Mouse (Mus musculus) cerebellum, postnatal 10 days (tissue): ENCODE measurements around the gene Barx2.
A peak's percentile ranks its signal among the peaks of the same experiment; 100 is the strongest.

ENCODE experiments used
- DNase-seq, 2 experiments: peaks; one replicate each; pipeline ENCODE4 v3.0.0; 2021; ENCODE audit warnings: mixed read lengths in 2 of 2

Gene Barx2

DNA sequence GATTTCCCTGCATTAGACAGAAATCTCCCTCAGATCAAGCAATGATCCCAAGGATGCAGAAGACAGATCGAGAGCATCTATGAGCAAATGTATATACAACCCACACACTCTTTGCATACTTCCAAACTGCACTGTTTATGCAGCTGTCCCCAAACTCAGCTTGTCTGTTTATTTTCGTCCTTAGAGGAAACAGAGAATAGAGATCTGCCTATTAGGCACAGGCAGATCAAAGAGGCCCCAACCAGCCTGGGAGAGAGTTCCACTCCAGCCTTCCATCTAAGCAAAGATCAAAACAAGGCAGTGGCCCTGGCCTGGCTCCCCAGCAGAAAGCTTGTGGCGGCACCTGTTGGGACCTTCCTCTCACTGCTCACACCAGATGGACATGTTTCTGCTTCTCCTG, 27.0 kb downstream of the Barx2 start:
- DNase-seq = peak in 1 of 2 experiments; percentile 12

DNA sequence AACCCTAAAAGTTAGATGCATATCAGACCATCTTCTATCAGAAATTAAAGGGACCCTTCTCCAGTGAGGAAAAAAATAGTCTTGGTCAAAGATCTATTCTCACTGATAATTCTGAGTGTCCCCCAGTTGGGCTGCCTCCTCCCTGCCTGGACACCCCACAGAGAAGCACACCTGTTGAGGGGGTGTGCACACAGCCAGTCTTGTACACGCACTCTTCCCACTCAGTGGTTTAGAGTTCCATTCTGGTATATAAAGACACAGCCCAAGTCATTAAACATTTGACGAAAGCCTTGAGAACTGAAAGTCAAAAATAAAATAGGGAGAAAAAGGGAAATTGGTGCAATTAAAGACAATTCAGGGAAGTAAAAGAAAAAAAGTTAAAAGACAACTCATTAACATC, 30.9 kb downstream of the Barx2 start:
- DNase-seq = no peak

DNA sequence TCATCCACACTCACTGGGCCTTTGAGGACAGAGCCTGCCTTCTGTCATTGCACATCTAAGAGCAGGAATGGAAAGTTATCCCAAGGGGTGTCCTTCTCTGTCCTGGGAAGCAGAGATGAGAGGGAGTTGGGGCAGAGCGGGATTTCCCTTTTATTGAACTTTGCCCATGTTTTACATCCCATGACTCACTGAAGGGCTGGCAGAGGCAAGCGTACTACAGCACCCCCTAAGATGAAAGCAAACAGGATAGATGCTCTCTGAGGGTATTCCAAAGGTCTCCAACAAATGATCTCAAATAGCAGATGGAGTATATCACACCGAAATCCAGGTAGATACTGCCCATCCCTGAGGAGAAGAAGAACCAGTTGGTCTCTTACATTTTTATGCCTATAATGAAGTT, 37.7 kb downstream of the Barx2 start:
- no peak for DNase-seq

DNA sequence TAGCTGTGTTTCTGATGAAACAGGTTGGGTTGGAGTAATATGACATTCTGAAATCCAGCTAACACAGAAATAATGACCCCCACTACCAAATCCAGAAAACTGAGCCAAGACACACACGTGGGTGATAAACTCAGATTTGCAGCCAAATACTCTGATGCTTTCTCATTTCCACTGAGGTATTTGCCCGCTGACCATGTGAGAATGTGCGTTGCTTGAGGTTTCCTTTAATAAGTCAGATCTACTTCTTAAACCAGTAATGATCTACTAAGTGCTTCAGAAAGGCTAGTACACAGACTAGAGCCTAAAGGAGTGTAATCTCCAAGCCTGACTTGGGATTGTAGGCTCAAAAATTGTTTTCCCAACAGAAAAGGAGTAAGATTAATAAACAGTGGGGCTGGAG, 39.0 kb downstream of the Barx2 start:
- DNase-seq = no peak

DNA sequence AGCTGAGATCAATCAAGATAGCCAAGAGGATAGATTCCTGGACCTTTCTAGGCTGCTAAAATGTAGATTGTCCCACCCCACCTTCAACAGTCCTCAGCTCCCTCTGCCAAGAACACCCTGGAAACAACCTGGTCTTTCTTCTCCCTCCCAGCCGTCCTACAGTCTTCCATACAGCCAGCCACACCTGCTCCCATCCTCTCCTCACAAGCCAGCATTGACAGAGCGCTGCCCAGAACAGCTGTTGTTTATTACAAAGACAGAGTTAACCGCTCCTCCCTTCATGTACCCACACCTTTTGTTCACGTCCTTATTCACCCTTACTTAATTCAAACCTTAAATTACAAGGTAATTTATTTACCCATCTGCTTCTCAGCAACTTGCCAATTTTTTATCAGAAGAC, 41.9 kb downstream of the Barx2 start:
- DNase-seq = no peak

DNA sequence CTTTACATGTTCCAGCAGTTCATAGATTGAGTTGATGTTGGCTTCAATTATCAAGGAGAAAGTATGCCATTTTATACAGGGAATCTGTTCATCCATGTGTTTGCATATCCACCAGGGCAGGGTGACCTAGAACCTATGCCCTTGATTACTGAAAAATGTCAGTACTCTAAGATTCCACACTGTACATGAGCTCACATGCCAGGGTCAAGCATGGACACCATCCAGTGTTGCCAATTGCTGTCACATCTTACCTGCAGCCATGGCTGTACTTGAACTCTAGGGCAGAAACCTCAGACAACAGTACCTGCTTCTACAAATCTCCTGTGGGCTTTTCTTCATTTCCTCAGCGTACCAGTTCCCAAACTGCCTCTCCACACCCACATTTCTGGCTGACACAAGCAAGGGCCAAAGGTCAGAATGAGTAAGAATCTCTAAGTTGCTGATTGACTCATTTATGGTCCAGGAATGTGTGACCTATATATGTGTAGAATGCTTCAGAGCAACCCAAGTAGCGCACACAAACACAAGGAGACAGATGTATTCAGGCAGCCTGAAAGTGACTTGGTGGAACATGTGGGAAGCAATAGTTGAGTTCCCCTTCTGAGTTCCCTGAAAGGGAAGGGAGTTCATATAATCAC, 44.3 kb downstream of the Barx2 start:
- no peak for DNase-seq

DNA sequence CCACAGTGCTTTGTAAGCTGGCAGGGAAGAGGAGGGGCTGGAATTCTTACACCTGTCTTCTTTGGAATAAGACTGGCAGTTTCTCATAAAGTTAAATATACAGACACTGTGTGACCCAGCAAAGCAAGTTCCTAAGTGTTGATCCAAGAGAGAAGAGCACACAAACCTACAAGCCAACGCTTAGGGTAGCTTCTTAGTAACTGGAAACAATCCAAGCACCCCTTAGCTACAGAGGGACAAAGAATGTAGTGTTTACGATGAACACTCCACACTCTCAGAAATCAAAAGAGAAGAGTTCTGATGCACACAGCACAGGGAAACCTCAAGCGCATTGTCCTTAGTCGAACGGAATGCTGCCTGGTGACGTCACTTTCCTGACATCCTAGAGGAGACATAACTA, 49.4 kb downstream of the Barx2 start:
- no peak for DNase-seq

DNA sequence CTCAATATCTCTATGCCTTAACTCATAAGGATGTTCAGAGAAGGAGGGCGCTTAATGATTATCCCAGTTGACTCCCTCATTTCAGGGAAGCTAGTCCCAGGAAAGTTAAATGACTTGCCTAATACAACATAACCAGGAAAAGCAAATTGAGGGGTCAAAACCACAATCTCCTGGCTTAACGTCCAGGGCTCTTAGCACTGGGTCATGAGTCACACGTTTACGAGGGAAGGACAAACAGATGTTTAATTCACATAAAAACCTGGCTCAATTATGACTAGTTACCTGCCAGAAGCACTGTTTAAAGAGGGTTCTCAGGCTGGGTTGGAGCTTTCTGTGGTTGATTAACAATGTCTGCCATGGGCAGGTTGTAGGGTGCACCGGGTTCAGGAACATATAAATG, 53.8 kb downstream of the Barx2 start:
- DNase-seq = no peak

DNA sequence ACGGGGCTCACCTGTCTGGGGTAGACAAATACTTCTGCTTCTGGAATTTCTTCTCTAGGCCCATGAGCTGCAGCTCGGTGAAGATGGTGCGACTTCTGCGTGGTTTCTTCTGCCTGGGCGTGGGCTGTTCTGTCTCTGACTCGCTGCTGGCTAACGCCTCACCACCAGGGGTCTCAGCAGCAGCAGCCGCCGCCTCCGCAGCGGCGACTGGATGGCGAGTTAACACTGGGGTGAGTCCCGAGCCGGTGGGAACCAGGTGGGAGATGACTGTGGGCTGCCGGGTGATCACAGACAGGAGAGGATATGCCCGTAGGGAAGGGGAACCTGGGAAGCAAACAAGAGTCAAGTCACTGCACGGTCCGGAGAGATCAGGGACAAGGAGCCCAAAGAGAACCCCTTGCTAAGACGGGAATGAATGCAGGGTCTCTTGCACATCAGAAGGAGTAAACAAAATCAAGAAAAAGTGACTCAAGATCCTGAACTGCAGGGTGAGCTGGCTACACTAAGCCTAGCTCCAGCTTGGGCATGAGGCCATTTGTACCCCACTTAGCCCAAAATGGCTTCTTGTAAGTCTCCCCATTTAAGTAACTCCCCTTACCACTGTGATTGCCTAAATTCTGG, 54.4 kb downstream of the Barx2 start:
- DNase-seq = peak; percentile 38 to 51

DNA sequence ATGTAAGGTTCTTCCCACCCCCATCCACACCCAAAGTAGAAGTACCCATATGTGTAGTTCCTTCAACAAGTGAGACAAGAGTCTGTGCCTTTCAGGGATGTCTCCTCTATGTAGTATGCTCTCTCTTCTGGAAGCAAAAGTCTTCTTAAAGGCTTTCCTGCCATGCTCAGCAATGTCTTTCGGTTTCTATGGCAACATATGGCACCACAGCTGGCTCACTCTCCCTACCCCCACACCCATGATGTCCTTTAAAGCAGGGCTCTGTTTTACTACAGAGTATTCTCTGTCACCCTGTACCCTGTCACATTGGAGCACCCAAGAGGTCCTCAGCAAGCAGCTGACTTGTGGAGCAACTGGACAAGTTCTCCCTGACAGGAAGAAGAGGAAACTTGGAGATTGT, 55.8 kb downstream of the Barx2 start:
- DNase-seq = no peak

DNA sequence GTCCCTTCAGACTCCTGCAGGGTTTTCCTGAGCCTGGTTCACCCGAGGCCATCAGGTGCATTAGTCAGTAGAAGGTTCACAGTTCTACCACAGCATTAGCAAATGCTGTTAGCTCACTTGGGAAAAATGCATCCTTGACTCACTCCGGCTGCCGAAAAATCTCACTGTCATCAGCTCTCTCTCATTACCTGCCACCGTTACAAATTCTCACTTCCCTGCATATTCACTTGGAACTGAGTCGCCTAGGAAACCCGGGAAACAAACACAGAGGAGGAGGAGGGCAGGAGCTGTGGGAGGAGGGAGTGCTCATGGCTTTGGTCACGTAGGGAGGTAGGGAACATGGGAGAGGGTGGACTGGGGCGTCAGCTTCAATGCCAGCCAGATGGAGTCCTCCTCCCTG, 56.8 kb downstream of the Barx2 start:
- DNase-seq = no peak

DNA sequence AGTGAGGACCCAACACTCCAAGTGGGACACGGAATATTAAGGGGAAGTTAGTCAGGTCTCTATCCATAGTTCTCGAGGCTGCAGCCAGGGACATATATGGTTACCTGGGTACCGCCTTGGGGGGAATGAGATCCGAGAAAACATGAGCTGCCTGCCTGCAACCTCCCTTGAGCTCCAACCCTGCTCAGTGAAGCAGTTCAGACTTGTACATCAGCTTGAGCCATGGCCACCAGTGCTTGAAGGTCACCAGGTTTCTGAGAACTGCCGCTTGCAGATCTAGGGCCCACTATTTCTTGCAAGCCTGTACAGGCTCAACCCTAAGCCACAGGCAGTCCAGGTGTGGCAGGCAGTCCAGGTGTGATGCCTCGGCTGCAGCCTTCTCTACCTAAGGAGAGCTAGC, 57.6 kb downstream of the Barx2 start:
- DNase-seq = no peak

DNA sequence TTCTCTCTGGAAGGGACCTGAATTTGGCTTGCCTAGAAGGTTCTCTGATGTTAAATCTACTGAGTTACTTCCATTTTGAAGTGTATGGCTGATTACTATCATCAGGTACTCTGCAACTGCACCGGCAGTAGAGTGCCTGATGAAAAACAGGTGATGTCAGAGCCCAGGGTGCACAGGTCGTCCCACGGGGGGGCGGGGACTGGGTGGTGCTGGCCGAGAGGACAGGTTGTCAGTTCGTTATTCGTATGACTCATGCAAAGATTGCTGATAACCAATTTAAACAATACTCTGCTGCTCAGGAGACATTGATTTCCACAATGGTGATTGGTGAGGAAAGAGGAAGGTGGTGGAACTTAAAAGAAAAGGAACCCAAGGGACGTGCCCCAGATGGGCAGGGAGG, 61.6 kb downstream of the Barx2 start:
- no peak for DNase-seq

DNA sequence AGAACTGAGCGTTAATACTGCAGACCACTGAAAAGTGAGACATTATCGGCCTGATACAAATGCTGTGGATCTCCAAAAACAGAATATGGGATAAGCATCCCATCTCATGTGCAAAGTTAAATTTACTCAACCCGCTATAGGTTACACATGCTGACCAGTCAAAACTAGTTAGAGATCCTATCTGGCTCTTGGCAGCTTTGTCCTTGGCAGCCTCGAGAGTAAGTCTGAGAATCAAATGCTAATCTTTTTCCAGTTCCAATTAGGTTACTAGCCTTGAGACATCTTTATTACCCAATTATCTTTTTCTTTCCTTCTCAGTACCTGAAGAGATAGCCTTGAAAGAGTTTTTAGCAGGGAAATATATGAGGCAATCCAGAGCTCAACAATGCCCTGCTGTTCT, 62.6 kb downstream of the Barx2 start:
- no peak for DNase-seq

DNA sequence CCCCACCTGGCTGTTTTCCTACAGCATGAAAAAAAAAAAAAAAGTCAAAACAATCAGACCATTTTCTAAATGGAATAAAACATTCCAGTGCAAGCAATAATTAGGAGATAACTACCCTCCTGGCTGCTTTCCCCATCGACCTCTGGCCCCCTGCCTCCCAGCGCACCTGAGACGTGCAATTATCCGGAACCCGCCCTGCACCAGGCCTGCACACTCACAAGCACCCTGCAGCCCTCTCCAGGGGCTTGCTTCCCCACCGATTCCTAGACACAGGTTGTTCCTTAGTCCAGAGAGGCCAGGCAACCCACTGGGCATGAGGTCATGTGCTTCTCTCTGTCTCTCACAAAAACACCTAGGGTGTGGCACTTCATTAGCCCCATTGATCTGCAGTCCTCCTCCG, 63.9 kb downstream of the Barx2 start:
- no peak for DNase-seq

DNA sequence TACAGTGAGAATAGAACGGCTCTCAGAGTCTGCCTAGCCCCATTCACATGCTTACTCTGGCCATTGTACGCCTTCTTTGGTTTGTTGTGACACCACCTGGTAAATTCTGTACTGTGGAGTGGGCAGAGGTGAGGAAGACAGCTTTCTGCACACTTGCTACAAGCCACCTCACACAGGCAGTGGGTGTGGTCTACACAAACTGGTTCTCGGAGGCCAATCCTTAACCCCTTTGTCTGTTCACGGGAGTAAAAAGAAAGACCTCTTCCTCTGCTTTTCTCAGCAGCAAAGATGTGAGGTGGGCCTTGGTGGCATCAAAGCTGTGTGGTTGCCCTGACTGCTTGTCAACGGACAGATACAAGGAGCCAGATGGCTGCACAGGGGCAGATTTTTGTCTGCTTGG, 68.6 kb downstream of the Barx2 start:
- DNase-seq = peak in 1 of 2 experiments; percentile 12

DNA sequence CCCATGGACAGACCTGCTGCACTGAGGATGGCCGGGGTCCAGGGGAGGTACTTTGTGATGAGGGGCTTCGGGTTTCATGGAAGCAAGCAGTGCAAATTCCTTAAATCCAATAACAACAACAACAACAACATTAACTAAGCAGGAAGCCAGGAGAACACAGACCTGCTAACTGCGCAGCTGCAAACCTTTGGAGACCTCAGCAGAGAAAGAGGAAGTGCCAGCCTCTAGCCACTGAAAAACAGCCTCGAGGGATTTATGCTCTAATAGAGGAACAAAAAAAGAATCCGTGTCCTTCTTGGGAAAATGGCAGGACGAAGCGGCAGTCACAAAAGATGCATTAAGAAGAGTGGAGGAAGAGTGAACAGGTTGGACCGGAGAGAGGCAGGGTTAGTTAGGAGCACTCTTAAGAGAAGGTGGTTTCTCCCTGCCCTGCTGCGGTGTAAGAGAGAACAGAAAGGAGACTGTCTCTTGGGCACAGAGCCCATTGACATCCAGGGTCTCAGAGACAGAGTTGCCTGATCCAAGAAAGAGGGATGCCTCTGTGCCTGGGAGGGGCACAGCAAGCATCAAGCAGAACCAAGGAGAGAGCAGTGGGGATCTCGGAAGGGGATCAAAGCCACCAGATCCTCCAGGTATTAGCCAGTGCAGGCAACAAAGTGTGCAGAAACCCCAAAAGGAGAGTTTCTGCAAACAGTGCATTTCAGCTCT, 72.0 kb downstream of the Barx2 start:
- no peak for DNase-seq

DNA sequence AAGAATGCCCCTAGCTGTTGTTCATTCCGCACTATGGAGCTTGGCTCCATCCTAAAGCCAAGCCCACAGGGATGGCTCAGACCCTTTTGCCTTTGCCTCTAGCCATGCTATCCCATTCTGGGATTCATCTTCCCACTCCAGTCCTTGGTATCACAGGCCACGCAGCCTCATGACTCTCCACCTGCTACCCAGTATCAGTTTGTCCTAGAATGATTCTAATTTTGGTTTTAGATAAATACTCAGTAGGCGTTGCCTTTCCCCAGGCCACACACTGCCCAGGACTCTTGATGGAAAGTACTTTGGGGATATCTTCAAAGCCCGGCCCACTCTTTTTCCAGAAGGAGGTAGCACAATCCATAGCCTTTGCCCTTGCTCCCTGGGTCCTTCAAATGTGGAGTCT, 72.7 kb downstream of the Barx2 start:
- no peak for DNase-seq

DNA sequence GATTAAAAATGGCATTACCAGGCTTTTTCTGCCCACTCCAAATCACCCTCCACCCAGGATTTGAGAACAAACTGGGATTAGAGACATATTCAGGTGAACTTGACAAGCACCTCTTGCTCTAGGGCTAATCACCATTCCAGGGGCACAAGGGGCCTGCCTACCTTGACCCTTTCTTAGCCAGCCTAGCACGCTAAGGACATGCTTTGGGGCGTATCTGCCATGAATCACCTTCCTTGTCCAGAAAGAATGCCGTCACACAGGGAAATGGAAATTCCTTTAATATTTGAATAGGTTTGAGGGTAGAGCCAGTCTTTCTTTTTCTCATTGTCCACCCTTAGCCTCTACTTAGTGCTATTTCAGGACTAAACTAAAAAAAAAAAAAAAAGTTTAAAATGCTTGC, 73.2 kb downstream of the Barx2 start:
- DNase-seq = no peak

DNA sequence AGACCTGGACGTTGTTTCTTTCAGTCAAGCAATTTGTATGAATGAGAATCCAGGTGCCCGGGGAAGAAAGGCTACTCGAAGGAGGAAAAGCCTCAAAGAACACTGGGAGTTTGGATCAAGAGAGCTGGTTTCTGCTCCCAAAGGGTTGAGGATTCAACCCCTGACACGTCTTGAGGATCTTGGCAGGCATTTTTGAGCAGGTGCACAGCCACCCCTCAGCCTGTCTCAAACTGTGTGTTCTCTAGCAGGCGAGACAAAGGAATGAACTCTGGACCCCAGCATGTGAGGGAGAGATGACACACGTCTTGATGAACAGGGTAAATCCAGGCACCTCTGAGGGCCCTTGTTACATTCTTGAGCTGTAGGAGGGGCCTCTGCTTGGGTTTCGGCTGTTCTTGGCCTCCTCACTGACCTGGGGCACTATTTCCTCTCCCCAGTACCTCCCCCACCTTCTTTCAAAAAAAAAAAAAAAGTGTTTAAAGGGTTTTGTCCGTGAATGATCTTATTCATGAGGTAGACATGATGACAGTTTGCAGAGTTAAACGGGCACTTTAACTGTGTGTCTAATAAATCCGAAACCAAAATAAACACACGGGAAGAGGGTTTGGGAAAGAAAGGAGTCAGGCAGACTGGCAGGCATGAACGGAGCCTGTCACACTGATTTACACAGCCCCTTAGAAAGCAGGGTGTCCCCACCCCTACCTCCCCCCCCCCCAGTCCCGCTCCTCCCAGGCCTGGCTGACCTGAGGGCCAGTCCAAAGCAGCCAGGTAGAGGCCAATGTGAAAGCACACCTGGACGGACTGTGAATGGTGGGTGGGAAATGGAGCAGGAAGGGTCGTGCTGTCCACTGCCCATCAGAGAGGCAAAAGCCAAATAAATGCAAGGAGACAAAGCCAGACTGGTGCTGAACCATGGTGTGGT, 73.9 kb downstream of the Barx2 start:
- DNase-seq = no peak

DNA sequence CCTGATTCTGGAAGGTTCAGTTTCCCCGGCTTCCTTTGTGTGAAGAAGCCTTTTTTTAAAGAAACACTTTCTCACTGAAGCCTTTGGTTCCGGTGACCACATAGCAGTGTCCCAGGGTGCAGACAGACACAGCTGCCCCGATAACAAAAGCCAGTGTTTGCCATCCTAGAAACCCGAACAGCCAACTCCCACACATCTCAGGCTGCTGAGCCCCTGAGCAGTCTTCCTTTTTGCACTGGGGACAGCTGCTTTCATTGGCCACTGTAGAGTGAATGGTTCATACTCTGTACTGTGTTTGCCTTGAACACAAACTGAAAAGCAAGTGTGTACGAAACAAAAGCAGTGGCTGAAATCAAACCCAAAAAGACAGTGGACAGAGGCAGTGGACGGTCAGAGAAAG, 75.2 kb downstream of the Barx2 start:
- DNase-seq = no peak

DNA sequence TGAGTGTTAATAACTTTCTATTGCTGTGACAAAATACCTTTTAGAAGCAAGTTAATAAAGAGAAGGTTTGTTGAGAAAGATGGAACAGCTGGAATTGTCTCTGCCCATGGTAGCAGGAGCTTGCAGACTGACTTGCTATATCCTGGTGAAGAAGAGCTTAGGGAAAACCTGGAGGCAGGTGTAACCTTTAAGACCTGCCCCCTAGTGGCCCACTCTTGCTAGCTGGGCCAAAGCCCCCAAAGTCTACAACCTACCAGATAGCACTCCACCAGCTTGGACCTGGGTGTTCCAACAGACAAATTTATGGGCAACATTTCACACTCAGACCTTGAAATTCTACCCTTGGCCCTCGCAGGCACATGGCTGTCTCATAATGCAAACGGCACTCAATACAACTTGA, 104.5 kb downstream of the Barx2 start:
- DNase-seq = peak; percentile 5 to 11

DNA sequence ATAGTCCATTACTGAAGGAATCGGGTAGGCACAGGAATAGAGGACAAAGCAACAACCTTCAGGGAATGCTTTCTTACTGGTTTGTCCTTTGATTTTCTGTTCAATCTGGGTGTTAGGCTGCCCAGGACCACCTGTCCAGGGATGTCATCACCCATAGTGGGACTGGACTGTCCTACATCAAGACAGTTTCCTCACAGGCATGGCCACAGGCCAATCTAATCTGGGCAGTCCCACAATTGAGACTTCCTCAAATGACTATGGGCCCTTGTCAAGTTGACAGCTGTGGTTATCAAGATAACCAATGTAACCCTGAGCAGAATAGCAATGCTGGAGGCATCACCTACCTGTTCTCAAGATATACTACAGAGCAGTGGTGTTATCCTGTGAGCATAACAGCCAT, 110.6 kb downstream of the Barx2 start:
- DNase-seq = no peak
